Mouse (Mus musculus) spleen, postnatal 36 days (tissue): ENCODE measurements around the gene Parn.

Experiments
- DNase-seq, 2 experiments: peaks; one replicate each; pipeline ENCODE4 v3.0.0; 2022; ENCODE audit warnings: low spot score in 2 of 2, mixed read lengths in 1 of 2

Parn gene

DNA sequence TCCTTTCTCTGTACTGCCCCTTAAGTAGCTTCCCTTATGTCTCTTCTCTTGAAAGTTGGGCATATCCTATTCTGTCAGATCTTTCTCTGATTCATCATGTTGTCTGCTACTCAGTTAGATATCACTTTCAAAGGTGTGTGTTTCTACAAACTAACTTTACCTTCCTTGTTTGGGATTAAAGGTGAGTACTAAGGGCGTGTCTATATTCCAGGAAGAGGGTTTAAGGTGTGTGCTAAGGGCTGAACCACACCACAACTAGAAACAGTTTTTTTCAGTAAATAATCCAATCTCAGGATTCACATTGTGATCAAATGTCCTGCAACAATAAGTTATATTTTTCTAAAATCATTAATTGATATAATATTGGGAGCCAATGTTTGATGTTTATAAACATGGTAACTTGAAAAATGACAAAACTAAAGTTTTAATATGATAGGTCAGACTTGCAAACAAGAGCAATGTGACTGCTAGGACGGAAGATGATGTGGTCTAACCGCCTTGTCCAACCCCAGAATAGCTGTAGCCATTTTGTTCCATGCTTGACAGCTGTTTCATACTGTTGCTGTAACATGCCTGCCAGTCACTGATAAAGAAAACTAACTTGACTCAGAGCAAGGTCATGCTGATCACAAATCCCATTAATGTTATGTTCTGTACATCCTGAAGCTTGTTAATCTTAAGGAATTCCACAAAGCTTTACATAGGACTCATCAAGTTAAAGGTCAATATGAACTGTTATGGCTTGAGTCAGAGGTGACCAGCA is 46.0 kb downstream of the Parn start:
- DNase-seq, result no peak

DNA sequence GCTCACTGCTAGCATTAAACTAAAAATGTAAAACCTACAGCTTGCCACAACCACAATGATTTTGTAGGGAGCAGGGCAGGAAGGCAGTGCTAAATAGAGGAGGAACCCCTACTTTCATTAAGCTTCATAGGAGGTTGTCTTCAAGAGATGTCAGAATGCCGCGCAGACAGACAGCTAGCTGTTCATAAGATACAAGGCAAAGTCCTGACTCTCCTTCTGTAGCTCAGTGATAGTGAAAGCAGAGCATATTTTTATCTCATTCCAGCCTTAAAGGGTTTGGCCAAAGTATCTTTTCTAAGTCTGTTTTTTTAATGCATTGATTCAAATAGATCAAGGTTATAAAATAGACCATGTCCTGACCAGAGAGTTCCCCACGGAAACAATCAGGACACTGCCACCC is 47.8 kb downstream of the Parn start:
- no peak for DNase-seq

DNA sequence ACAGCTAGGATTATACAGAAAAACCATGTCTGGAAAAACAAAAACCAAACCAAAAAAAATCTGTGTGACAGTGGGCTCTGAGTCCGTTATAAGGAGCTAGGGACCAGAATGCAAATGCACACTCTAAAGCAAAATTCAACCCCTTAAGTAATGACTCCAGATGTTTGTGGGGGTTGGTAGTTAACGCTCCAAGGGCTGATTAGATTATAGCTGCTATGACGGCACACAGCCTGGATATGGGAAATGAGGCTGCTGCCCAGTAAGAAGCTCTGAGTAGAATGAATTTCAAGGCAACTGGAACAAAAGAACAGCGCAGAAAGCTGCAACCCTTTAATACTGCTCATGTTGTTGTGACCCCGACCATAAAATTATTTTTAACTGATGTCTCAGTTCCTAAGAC is 52.7 kb downstream of the Parn start:
- DNase-seq, result no peak

DNA sequence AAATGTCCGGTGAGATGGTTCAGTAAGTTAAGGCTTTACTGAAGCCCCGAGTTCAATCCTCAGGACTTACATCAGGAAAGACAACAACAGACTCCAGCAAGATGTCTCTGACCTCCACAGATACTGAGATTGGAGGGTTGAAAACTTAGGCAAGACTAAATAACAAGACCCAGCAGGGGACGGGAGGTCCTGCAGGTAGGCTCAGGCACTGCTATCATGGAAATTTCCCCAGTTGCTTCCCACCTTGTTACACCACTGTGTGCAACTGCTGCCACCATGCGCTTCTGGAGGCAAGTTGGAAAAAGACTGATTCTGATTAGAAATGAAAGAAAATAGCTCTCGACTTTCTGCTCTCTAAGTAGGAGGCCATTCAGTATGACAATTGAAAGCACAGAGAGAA is 55.4 kb downstream of the Parn start:
- DNase-seq, result no peak

DNA sequence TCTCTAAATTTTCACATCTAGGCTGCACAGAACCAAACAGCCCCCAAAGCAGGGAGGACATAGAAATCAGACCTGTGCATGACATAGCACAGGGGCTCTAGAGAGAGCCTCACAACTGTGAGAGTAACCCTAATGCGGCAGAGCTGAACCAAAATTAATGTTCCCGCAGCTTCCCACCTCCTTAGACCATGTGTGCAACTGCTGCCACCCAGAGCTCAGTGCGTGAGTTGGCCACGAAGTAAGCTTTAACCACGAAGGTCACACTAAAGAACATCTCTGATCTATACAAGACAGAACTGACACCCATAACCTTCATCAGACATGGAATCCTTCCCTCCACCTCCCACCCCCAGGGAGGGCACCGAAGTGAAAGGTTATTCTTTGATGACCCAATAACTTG is 55.9 kb downstream of the Parn start:
- no peak for DNase-seq

DNA sequence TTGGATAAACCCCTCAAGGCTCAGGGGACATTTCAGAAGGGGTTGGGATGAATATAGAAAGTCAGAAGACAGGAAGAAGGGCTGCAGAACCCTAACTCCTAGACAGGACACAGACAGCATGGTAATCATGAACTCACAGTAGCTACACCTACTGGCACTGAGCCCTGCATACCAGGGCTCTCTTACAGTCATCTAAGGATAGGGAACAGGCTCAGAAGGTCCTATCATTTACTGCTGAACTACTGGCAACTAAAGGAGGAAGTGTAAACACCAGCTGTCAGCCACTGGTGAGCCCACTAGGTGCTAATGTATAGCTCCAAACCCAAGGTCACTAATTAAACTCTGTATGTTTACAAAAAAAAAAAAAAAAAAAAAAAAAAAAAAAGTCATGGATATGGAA is 56.6 kb downstream of the Parn start:
- DNase-seq, result no peak

DNA sequence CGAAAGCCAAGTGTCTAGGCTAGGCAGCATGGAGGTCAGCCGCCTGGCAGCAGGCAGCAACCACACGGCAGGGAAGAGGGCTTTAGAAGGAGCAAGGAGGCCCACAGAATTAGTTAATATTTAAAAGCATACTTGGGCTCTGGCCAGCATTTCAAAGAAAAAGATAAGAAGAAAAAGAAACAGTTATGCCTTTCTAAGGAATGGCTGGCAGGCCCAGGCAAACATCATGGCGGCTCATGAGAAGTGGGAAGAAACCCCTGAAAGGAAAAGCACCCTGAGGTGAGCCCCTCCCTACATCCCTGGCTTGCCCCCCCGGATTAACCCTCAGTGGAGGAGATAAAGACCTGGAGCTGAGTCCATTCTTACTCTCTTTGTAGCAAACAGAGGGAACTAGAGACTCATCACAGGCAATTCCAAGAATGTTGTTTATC is 57.0 kb downstream of the Parn start:
- DNase-seq, result no peak

DNA sequence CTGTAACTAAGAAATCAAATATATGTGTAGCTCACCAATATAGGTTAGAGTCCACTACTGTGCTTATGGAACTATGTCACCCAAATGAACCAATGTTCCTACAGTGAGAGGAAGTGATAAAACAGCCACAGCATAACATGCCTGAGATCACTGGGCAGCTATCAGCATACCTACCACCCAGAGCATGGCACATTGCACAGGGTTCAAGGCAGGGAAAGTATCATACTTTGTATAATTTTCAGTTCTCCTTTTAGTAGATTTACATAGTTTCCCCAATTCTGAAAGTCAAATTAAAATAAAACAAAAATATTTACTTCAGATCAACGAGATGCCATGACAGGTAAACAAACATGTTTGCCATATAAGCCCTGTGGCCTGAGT is 59.3 kb downstream of the Parn start:
- peak; percentile 41 to 47 for DNase-seq

DNA sequence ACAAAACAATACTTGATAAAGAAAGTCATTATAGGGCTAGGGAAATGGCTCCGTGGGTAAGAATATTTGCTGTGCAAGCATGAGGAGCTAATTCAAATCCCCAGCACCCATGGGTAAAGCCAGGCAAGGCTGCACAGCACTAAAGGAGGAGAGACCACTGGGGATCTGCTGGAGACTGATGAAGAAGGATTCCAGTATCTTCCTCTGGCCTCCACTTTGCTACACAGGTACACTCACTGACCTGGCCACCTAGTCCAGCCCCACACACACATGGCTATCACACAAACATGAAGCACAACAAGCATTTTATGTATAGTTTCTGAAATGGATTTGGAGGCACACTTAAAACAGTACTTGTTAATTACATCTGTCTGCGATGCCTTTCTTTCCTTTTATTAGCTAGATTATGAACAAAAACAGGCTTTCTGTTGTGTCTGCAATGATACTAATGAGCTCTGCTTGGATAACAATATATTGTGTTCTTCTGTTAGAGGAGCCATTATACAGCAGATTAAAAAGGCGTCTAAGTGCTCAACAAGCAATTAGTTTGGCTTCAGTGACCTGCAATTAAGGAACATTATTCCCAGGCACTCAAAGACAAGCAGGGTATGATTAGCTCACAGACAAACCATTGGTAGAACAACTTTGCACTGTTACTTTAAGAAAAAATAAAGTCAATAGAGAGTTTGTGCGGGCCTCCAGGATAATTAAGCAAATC is 59.8 kb downstream of the Parn start:
- DNase-seq, result no peak

DNA sequence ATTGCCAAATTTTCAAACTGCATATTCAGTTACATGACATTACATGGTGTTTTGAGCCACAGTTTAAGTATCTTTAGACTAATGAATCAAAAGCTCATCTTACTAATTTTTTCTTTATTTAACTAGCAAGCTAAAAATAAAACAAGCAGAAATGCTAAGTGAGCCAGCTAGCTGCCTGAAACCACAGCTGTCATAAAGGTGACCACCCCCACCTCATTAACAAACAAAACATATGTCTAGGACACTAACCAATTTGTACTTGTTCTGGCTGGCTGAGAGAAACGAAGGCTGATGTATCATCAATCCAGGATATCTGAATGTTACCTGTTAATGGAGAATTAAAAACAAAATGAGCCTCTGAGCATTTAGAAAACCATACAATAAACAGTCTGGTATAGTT is 65.2 kb downstream of the Parn start:
- no peak for DNase-seq

DNA sequence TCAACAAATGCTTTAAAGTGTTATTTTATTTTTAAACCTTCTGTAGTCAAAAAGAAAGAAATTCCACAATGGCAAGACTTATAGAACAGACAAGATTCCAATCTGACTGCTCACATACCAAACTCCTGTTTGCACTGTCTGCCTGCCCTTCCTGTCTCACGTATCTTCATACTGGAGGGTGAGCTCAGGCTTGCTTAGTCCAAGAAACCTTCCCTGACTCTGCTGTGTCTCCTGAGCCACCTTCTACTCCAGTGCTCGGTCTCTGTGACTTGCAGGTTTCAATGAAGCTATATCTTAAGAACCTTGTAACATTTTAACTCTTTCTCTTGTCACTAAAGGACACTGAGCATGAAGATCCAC is 78.9 kb downstream of the Parn start:
- DNase-seq, result no peak

DNA sequence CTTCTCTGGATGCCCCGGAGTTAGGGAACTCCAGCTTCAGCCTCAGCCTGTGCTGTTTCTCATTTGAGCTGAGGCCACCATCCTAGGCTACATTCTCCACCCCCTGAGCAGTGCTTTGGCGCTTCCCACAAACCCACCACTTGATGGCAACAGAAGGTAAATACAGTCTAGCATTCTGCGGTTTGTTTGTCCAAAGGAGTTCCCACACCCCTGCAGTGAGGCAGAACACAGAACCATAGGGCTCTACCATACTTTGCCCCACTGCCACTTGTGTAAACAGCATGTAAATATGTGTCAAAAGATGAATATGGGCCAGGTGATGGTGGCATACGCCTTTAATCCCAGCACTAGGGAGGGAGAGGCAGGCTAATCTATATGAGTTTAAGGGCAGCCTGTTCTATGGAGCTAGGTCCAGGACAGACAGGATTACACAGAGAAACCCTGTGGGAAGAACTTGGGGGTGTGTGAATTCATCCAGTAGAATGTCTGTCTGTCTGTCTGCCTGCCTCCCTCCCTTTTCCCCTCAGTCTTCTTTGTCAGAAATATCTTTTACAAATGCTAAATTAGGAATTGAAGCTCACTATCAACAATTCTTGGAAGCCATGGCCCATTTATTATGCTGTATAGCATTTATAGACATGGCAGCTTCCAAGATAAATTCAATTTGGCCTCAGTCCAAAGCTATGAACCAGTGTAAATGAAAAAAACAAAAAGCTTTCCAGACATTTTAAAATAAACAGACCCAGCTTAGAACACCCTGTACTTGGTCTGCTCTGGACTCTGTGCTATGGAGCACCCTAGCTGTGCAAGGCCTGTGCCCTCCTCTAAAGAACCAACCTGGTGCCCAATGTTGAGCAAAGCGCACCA is 79.6 kb downstream of the Parn start:
- DNase-seq, result no peak

DNA sequence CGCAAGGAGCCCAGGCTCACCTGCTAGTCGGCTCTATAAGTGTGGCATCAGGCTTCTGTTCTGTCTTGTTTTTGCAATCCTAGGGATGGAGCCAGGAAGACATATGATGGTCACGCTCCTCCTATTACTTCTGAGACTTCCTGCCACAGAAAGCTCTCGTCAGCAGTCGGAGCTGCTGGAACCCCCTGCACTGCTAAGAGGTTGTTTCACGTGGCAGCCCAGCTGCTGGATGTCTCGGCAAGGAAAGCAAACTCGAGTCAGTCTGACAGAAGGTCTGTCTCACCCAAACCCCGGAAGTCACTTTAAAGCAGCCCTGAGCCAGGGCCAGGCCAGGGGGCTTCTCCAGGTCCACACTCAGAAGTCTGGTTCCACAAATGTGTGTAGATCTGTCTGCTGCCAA is 82.7 kb downstream of the Parn start:
- DNase-seq, result no peak

DNA sequence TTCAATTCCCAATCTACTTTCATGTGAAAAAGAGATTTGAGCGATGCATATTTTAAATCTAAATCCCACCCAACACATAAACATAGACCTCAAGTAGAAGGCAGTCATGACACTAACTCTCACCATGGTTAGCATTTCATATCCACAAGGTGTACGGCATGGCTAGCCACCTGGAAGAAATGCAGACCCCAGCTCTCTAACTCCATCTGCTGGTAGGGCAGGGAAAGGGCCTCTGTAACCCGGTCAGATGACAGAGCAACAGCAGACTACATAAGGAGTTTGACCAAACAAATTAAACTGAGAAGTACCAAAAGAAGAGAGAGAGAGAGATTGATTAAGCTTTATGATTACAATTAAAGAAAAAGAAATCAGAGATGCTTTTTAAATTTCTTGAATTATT is 87.2 kb downstream of the Parn start:
- DNase-seq, result no peak

DNA sequence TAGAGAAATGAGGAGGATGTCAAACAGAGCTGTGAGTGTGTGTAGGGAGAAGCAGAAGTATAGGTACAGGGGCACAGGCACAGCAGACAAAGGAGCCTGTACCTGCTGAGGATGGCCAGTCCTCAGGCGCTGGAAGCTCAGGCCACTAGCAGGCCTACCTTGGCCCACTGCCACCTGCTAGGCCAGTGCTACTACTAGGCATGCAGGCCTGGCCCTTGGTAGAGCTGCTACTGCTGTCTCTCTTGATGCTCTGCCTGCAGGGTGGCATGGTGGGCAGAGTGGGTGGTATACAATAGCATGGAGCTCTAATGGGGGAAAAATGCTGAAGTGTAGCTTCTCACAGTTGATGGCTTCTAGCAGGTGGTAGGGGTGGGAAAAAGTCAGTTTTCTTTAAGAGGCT is 88.0 kb downstream of the Parn start:
- DNase-seq, result no peak

DNA sequence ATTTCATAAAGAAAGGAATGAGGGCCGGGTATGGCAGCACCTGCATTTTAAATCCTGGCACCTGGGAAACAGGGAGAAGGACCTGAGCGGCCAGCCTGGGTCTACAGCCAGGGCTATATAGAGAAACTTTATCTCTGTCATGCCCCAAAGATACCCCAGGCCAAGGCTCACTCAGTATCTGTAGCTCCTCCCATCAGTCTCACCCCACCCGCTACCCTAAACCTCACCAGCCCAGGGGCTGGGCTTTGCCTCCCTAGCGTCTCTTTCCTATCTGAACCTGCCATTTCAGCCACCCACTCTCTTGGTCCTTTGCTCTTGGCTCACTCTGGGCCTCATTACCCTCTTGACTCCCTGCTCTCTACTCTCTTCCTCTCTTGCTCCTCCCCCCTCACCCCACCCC is 92.7 kb downstream of the Parn start:
- DNase-seq, result no peak

DNA sequence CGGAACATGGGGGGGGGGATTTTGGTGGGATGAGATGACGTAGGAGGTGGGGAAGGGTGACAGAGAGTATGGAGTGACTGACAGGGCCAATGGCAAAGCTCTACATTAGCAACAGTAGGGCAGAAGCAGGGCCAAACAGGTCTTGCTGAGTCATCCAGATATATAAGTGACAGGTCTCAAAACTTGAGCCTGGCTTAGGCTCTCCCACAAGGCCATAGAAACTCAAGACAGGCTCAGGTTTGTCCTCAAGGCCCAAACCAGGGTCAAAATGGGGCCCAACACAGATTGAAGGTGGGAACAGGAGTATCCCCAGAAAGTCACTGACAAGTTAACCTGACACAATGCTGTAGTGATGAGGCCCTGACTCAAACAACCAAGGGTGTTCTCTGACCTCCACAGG is 99.7 kb downstream of the Parn start:
- DNase-seq, result no peak

DNA sequence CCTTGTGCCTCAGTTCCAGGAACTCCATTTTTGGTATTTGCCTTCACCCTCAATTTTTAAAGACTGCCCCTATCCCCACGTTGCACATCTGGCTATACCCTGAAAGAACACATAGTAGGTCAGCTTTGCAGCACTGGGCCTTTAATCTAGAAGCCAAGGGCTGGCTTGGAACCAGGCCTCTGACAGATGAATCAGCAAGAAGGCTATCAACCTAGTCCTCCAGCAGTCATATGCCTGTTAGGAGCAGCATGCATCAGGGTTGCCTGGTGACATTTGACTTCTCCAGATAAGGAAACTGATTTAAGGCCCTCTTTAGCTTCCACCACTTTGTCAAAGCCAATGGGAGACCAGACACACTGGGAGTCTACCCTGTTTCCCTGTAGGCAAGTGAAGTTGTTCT is 100.4 kb downstream of the Parn start:
- no peak for DNase-seq

DNA sequence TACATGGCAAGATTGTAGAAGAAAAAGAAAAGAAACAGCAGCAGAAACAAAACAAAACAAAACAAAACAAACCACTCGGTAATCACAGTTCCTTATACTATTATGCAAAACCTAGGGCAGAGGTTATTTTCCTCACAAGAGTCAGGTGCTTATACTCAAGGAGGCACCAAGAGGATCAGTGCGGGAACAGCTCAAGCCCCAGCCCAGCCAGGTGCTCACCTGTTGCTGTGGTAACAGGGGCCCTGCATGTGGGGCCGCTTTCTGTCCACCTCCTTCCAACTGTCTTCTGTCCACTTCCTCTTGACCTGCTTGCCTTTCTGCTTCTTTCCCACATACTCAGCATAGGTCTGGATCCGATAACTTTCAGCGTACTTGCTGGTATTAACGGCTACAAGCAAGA is 101.6 kb downstream of the Parn start:
- no peak for DNase-seq

DNA sequence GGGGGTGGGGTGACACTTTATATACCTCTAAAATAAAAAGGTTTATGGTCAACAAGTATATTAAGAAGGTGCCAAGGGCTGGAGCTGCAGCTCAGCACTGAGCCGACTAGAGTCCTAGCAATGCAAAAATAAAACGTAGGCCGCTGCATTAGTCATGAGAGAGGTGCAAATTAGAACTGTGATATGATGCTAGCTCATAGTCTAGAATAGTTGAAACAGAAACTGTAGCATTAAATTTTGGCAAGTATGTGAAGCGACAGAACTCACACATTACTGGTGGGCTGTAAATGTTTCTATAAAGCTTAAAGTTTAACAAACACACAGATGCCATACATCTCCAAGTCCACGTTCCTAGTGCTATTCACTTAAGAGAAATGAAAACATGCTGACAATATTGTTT is 102.7 kb downstream of the Parn start:
- DNase-seq, result no peak

DNA sequence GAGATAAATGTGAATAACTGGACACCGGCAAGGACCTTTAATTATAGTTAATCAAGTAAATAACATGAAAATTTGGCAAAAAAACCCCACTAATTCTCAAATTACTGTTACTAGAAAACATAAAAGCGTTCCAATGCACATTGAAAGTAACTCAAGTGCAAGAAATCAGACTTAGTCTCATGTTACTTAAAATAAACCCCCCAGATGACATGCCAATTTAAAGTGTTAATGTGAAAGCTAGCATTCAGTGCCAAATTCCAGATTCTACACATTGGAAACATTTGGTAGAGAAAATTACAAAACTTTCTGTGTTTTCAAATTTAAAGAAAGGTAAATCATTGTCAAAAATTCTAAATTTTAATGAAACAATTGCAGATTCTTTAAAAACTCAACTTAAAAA is 110.2 kb downstream of the Parn start:
- no peak for DNase-seq

DNA sequence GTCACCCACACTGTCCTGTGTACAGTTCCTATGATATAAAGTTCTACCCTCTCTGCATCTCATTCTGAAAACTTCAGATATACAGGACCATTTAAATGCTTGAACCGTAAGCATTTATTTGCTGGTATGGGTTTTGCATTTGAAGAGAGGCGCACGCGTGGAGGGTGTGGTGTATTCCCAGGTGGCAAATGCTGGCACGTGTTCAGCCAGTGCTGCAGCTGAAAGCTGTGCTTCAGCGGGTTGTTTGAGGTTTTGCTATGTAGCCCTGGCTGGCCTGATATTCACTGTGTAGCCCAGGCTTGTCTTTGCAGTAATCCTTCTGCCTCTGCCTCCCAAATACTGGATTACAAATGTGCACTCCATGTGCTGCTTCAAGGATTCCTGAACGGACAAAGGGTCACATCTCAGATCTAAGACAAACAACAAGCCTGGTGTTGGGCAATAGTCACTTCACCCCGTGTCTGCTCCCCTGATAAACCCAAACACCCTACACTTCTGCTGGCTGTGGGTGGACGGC is 111.0 kb downstream of the Parn start:
- peak; percentile 10 to 27 for DNase-seq

DNA sequence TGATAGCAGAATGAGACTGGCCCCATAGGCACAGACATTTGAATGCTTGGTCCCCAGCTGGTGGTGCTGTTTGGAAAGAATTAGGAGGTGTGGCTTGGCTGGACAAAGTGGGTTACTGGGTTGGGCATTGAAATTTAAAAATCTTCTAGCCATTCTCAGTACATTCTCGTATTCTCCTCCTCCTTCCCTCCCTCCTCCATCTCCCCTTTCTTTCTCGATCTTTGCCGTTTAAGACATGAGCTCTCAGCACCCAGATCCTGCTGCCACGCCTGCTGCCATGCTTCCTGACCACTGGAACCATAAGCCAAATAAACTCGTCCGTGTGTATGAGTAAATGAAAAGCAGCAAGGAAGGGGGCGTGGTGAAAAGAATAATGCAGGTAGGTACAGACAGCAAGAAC is 111.5 kb downstream of the Parn start:
- DNase-seq, result no peak
